Mouse (Mus musculus): Measurements from ENCODE around the gene Angpt4. TPM values are rescaled to one million over a fixed set of nuclear protein-coding genes. Genes with fewer than 3 reads are reported as not detected.

The Angpt4 gene
- polyA plus RNA-seq, 1 experiment from 2014 or later: 0.06 TPM

- Histone ChIP-seq H3K27ac (peak overlapping the region; percentile 94), H3K9me3 (no peaks in the 10 kb centered on the region), H3K27me3 (ENCODE audit: poor library complexity, severe bottlenecking) (peaks cover 8% of the 10 kb centered on the region; the same call in 1 of the 2 replicates), H3K36me3 (replicated peaks) (peaks cover 31% of the 10 kb centered on the region), H3K4me3 (peak overlapping the region; percentile 79), H3K4me1 (peaks cover 56% of the 10 kb centered on the region)
- DNase-seq (ENCODE audit: extremely low spot score, low spot score): no peak
- WGBS: 40% methylated on average over 3 of the region's 3 CpGs
Observed at GRCm38 (mm10) chr2:151980355-151980693, 69.3 kb downstream of the Angpt4 start.

DNA sequence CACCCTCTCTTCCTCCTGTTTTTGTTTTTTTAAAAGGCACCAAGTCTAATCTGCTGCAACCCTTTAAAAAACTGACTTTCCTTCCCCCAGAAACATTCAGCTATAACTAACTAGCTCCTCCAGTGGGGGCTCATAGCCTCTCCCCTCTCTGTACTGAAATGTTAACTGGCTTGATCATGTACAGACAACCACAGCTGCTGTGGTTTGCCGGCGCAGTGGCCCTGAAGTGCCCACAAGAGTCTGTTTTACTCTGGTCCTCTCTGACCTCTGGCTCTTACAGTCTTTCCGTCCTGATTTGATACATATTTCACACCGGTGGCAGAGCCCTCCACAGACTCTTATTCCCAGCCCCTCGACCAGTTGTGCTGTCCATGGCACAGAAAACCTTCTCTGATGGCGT lies 70.3 kb downstream of the Angpt4 start:
- WGBS: 85% methylated on average over 6 of the region's 6 CpGs
- Histone ChIP-seq H3K4me1 (peaks cover 49% of the 10 kb centered on the region), H3K36me3 (replicated peaks) (peaks cover 22% of the 10 kb centered on the region), H3K27ac (peak overlapping the region; percentile 4; the same call in 1 of the 2 replicates), H3K4me3 (no peak overlapping the region), H3K9me3 (no peaks in the 10 kb centered on the region), H3K27me3 (ENCODE audit: poor library complexity, severe bottlenecking) (no peaks in the 10 kb centered on the region)
- DNase-seq (ENCODE audit: extremely low spot score, low spot score): no peak

- H3K4me1 ChIP-seq: peaks cover 37% of the 10 kb centered on the region
Observed at GRCm38 (mm10) chr2:151982476-151982875, 71.5 kb downstream of the Angpt4 start.

GRCm38 (mm10) chr2:151984019-151984418 lies 73.0 kb downstream of the Angpt4 start:
- peaks cover 21% of the 10 kb centered on the region for H3K4me1 ChIP-seq
- H3K36me3 ChIP-seq (replicated peaks): no peaks in the 10 kb centered on the region
- H3K27me3 ChIP-seq (ENCODE audit: poor library complexity, severe bottlenecking): no peaks in the 10 kb centered on the region
- no peaks in the 10 kb centered on the region for H3K9me3 ChIP-seq
- H3K27ac ChIP-seq: no peak overlapping the region
- no peak for DNase-seq (ENCODE audit: extremely low spot score, low spot score)
- no peak overlapping the region for H3K4me3 ChIP-seq
- 81% methylated on average over 9 of the region's 9 CpGs for WGBS

More at GRCm38 (mm10) chr2:151982476-151982875, 71.5 kb downstream of the Angpt4 start:
- no peaks in the 10 kb centered on the region for H3K9me3 ChIP-seq
- no peak for DNase-seq (ENCODE audit: extremely low spot score, low spot score)
- H3K27me3 ChIP-seq (ENCODE audit: poor library complexity, severe bottlenecking): no peaks in the 10 kb centered on the region
- no peak overlapping the region for H3K27ac ChIP-seq
- H3K36me3 ChIP-seq (replicated peaks): peaks cover 10% of the 10 kb centered on the region
- H3K4me3 ChIP-seq: no peak overlapping the region

DNA sequence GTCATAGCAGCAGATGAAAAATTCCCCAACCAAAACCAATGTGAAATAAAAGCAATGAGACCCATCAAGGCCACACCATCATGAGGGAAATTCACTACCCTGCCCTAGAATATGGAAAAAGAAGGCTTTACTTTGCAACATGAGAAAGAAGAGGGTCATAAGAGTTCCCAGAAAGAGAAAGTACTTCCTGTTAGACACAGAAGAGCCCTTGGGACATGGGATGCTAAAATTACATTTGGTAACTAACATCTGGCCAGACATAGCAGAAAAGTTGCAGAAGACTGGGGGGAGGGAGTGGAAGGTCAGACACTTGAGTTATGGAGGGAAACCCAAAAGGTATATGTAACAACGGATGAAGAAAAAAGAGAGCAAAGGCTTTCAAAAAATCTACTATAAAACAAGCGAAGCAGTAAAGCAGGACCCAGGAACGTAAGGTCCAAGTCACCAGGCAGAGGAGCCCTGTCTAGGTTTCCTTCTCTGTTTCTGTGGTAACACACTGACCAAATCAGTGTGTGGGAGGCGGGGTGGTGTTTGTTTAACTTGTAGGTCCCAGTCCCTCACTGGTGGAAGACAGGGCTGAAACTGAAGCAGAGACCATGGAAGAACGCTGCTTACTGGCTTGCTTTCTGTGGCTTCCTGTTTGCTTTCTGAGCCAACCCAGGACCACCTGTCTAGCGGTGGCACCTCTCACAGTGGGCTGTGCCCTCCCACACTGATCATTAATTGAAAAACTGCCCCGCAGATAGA lies 74.6 kb downstream of the Angpt4 start:
- WGBS: 83% methylated on average over 7 of the region's 7 CpGs
- H3K36me3 ChIP-seq (replicated peaks): no peaks in the 10 kb centered on the region
- H3K9me3 ChIP-seq: no peaks in the 10 kb centered on the region
- H3K27me3 ChIP-seq (ENCODE audit: poor library complexity, severe bottlenecking): no peaks in the 10 kb centered on the region; the same call in 1 of the 2 replicates
- H3K4me3 ChIP-seq: no peak overlapping the region
- DNase-seq (ENCODE audit: extremely low spot score, low spot score): no peak
- H3K27ac ChIP-seq: no peak overlapping the region
- H3K4me1 ChIP-seq: peaks cover 9% of the 10 kb centered on the region

GRCm38 (mm10) chr2:151986958-151987357 lies 75.9 kb downstream of the Angpt4 start:
- no peak for DNase-seq (ENCODE audit: extremely low spot score, low spot score)
- Histone ChIP-seq H3K27me3 (ENCODE audit: poor library complexity, severe bottlenecking) (no peaks in the 10 kb centered on the region; the same call in 1 of the 2 replicates), H3K4me3 (no peak overlapping the region), H3K36me3 (replicated peaks) (no peaks in the 10 kb centered on the region), H3K27ac (no peak overlapping the region), H3K4me1 (peaks cover 19% of the 10 kb centered on the region), H3K9me3 (no peaks in the 10 kb centered on the region)
- WGBS: 88% methylated on average over 8 of the region's 8 CpGs

- H3K27ac ChIP-seq: no peak overlapping the region
- H3K4me3 ChIP-seq: no peak overlapping the region
- 68% methylated on average over 2 of the region's 2 CpGs for WGBS
- no peaks in the 10 kb centered on the region for H3K9me3 ChIP-seq
- H3K27me3 ChIP-seq (ENCODE audit: poor library complexity, severe bottlenecking): peaks cover 15% of the 10 kb centered on the region
- no peaks in the 10 kb centered on the region for H3K36me3 ChIP-seq (replicated peaks)
- no peak for DNase-seq (ENCODE audit: extremely low spot score, low spot score)
- peaks cover 21% of the 10 kb centered on the region for H3K4me1 ChIP-seq
Observed at GRCm38 (mm10) chr2:151988978-151989377, 78.0 kb downstream of the Angpt4 start.

DNA sequence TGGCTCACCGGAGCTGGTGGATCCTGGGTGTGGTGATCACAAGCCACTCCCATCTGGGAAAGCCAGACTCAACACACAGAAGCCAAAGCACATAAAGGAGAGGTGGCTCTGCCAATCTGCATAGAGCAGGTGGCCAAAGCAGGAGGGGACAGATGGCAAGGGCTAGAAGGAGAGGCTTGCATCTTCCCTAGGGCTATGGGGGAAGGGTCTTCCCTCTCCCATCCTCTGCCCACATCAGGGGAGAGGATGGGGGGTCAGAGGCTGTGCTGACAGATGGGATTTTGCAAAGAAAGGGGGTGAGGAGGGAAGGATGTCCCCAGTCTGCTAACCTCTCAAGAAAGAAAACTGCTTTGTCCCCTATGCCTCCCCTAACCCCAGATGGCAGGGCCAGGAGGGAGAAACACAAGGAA lies 80.0 kb downstream of the Angpt4 start:
- WGBS: 55% methylated on average over 1 of the region's 1 CpGs
- Histone ChIP-seq H3K4me1 (peaks cover 27% of the 10 kb centered on the region), H3K36me3 (replicated peaks) (no peaks in the 10 kb centered on the region), H3K27ac (peak overlapping the region; percentile 65), H3K4me3 (no peak overlapping the region), H3K27me3 (ENCODE audit: poor library complexity, severe bottlenecking) (peaks cover 34% of the 10 kb centered on the region), H3K9me3 (no peaks in the 10 kb centered on the region)
- no peak for DNase-seq (ENCODE audit: extremely low spot score, low spot score)

DNA sequence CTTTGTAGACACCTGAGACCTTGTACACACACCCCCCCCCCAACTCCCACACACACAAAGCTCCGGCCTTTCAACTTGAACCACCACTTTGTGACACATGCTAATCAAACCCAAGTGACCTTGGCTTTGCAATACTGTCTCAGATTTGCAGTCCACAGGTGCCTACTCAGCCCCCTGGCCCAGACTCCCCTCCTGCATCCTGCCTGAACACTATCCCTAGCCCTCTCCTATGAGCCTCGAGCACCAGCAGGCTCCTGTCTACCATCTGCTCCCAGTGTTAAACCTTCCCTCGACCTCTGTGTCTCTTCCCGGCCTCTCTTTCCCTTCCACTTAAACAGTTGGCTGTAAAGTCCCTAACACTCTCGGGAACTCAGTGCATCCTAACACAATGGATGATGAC lies 80.4 kb downstream of the Angpt4 start:
- H3K27ac ChIP-seq: peak overlapping the region; percentile 65

DNA sequence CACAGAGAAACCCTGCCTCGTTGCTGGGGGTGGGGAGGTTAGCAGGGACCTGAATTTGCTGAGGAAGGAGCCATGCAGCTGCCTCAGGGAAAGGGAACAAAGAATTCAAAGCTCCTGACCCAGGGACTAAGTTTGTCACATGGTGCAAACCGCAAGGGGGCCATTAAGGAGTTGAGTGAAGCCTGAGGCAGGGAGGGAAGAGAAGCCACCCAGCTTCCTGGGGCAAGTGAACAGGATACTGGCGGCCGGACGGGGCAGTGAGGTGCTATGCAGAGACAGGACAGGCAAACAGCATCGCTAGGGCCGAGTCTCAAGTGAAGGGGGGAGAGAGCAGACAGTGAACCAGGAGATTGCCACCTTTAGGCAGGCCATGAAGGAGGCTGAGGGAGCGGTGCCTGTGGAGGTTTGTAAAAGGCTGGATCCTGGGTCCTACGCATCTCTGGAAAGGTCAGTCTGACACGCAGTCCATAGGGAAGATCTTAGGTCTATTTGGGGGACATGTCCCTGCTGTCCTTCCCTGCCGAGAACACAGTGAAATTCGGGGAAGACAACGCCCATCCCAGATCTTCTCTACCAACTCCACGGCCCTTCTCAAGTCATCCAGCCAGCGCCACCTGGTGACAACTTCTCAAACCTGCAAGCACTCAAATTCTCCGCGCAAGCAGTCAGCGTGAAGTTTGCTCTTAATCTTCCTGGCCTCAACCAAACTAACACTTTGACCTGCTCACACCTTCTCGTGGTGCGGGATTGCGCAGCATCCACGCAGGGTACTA lies 83.5 kb downstream of the Angpt4 start:
- whole genome bisulfite sequencing: 5% methylated on average over 22 of the region's 22 CpGs
- Histone ChIP-seq H3K4me3 (peak overlapping the region; percentile 33), H3K27ac (peak overlapping the region; percentile 4; the same call in 1 of the 2 replicates), H3K9me3 (no peaks in the 10 kb centered on the region), H3K27me3 (ENCODE audit: poor library complexity, severe bottlenecking) (peaks cover 69% of the 10 kb centered on the region), H3K36me3 (replicated peaks) (no peaks in the 10 kb centered on the region), H3K4me1 (peaks cover 36% of the 10 kb centered on the region)
- DNase-seq (ENCODE audit: extremely low spot score, low spot score): peak; percentile 74

More for the DNA sequence above, 80.4 kb downstream of the Angpt4 start:
- H3K9me3 ChIP-seq: no peaks in the 10 kb centered on the region
- no peak for DNase-seq (ENCODE audit: extremely low spot score, low spot score)
- H3K36me3 ChIP-seq (replicated peaks): no peaks in the 10 kb centered on the region
- peaks cover 30% of the 10 kb centered on the region for H3K4me1 ChIP-seq
- 62% methylated on average over 5 of the region's 5 CpGs for WGBS
- H3K27me3 ChIP-seq (ENCODE audit: poor library complexity, severe bottlenecking): peaks cover 38% of the 10 kb centered on the region
- H3K4me3 ChIP-seq: no peak overlapping the region

MicroRNAs within 50 kb of the gene (microRNA counts, 519-probe panel; counts per million panel counts)
- microRNA mmu-miR-1953: 341 counts per million, percentile 65 among the panel's probes with 10 or more counts

Small RNAs within 50 kb of the gene (microRNA-seq; reads per million reads assigned to microRNA genes)
- 0.90 reads per million for gene Mir1953

Other genes with a start within 250 kb of the Angpt4 start
- gene Rad21l, start 242.7 kb upstream of the Angpt4 start, polyA plus RNA-seq (2016; fragmentation: Nextera tagmentation; extraction: Ambion mirVana): not detected in 2 replicates
- gene Tmem74b, start 209.2 kb upstream of the Angpt4 start, polyA plus RNA-seq (2016; fragmentation: Nextera tagmentation; extraction: Ambion mirVana): 5.7 and 5.8 TPM in 2 replicates
- gene Psmf1, start 167.0 kb upstream of the Angpt4 start, polyA plus RNA-seq (2016; fragmentation: Nextera tagmentation; extraction: Ambion mirVana): 54.4 and 56.5 TPM in 2 replicates
- 0.29 and 0.39 TPM in 2 replicates for gene Rspo4, start 68.3 kb upstream of the Angpt4 start, polyA plus RNA-seq (2016; fragmentation: Nextera tagmentation; extraction: Ambion mirVana)
- 60.3 and 70.4 TPM in 2 replicates for gene Fam110a, start 69.0 kb downstream of the Angpt4 start, polyA plus RNA-seq (2016; fragmentation: Nextera tagmentation; extraction: Ambion mirVana)
- gene Slc52a3, start 85.3 kb downstream of the Angpt4 start, polyA plus RNA-seq (2016; fragmentation: Nextera tagmentation; extraction: Ambion mirVana): 0.69 and 0.79 TPM in 2 replicates
- 1.1 and 2.4 TPM in 2 replicates for gene Scrt2, start 170.3 kb downstream of the Angpt4 start, polyA plus RNA-seq (2016; fragmentation: Nextera tagmentation; extraction: Ambion mirVana)
- gene Srxn1, start 194.3 kb downstream of the Angpt4 start, polyA plus RNA-seq (2016; fragmentation: Nextera tagmentation; extraction: Ambion mirVana): 14.6 and 14.9 TPM in 2 replicates
- 4.0 and 4.1 TPM in 2 replicates for gene Tcf15, start 232.4 kb downstream of the Angpt4 start, polyA plus RNA-seq (2016; fragmentation: Nextera tagmentation; extraction: Ambion mirVana)

All from forebrain, embryonic 10.5 days (tissue).